Comparison of ENCODE assay signal across 10 mouse cellular contexts in genomic region chr2:65415294-65415693, GRCm38 (mm10). TPM values are rescaled to one million over a fixed set of nuclear protein-coding genes. Genes with fewer than 3 reads are reported as not detected.
DNase-seq lines count a peak whose midpoint lies in the region; ATAC-seq lines count a peak whose summit lies in the region.
"Had no signal": no experiment of that assay in that cellular context is flagged by ENCODE, and none has a peak within 500 bp of the region (broad histone marks: within the 10 kb centered on the region; RNA-seq: fewer than 3 reads in every experiment).

No protein-coding gene starts in this region.

- no peak for DNase-seq in intestine, embryonic 14.5 days (ENCODE audit: low spot score)
- DNase-seq in right cerebral cortex, adult 18-20 months, result no peak
- DNase-seq in urinary bladder, postnatal 14 days (ENCODE audit: low spot score), result no peak
- DNase-seq in ovary, postnatal 14 days (ENCODE audit: low spot score), result no peak
- DNase-seq: lung, adult 2 months; thymus, postnatal 36 days had no signal

- H3K9ac ChIP-seq in intestine, embryonic 14.5 days (ENCODE audit: low read length), result no peak overlapping the region
- H3K9ac ChIP-seq in intestine, embryonic 16.5 days (ENCODE audit: low read depth, low read length), result no peak overlapping the region
- no peak overlapping the region for H3K9ac ChIP-seq in embryonic facial prominence, embryonic 13.5 days
- no peak overlapping the region for H3K9ac ChIP-seq in hindbrain, embryonic 12.5 days
- H3K9ac ChIP-seq in midbrain, embryonic 15.5 days, result no peak overlapping the region

- H3K27ac ChIP-seq in intestine, embryonic 14.5 days (ENCODE audit: low read depth), result no peak overlapping the region
- H3K27ac ChIP-seq in intestine, embryonic 16.5 days (ENCODE audit: low read length), result no peak overlapping the region
- H3K27ac ChIP-seq in embryonic facial prominence, embryonic 13.5 days, result no peak overlapping the region
- peak overlapping the region; percentile 91 for H3K27ac ChIP-seq in hindbrain, embryonic 12.5 days
- peak overlapping the region; percentile 91 for H3K27ac ChIP-seq in midbrain, embryonic 15.5 days

- no peak overlapping the region for H3K4me3 ChIP-seq in intestine, embryonic 14.5 days (ENCODE audit: low read depth, low read length)
- no peak overlapping the region for H3K4me3 ChIP-seq in intestine, embryonic 16.5 days (ENCODE audit: low read length)
- no peak overlapping the region for H3K4me3 ChIP-seq in embryonic facial prominence, embryonic 13.5 days
- no peak overlapping the region; the same call in 1 of the 2 replicates for H3K4me3 ChIP-seq in hindbrain, embryonic 12.5 days
- H3K4me3 ChIP-seq in midbrain, embryonic 15.5 days, result no peak overlapping the region; the same call in 1 of the 2 replicates

- H3K36me3 ChIP-seq in intestine, embryonic 14.5 days (ENCODE audit: control insufficient read depth, insufficient read depth, low read length), result no peaks in the 10 kb centered on the region
- H3K36me3 ChIP-seq in intestine, embryonic 16.5 days (ENCODE audit: control insufficient read depth, insufficient read depth, low read length), result no peaks in the 10 kb centered on the region
- H3K36me3 ChIP-seq in embryonic facial prominence, embryonic 13.5 days, result no peaks in the 10 kb centered on the region
- no peaks in the 10 kb centered on the region for H3K36me3 ChIP-seq in hindbrain, embryonic 12.5 days
- no peaks in the 10 kb centered on the region for H3K36me3 ChIP-seq in midbrain, embryonic 15.5 days (replicated peaks)

- no peak for ATAC-seq in intestine, embryonic 14.5 days (replicated peaks; ENCODE audit: low FRiP score, low TSS enrichment, low read depth)
- no peak for ATAC-seq in intestine, embryonic 16.5 days
- ATAC-seq in embryonic facial prominence, embryonic 13.5 days (ENCODE audit: insufficient number of reproducible peaks, insufficient read depth, low FRiP score, low TSS enrichment, low read depth), result no peak
- peak; percentile 53 for ATAC-seq in hindbrain, embryonic 12.5 days (ENCODE audit: low FRiP score)
- ATAC-seq in midbrain, embryonic 15.5 days (replicated peaks), result peak; percentile 32

- 4% methylated on average over 2 of the region's 2 CpGs for WGBS in intestine, embryonic 14.5 days
- 0% methylated on average over 2 of the region's 2 CpGs for WGBS in intestine, embryonic 16.5 days
- 0% methylated on average over 2 of the region's 2 CpGs for WGBS in embryonic facial prominence, embryonic 13.5 days
- 0% methylated on average over 2 of the region's 2 CpGs for WGBS in hindbrain, embryonic 12.5 days
- 0% methylated on average over 2 of the region's 2 CpGs for WGBS in midbrain, embryonic 15.5 days

- 0 out of 2 replicates have a peak, but pooled peaks cover 3% of the 10 kb centered on the region for H3K9me3 ChIP-seq in intestine, embryonic 14.5 days (ENCODE audit: control insufficient read depth, low read length)
- no peaks in the 10 kb centered on the region for H3K9me3 ChIP-seq in intestine, embryonic 16.5 days (ENCODE audit: control insufficient read depth, low read length)
- H3K9me3 ChIP-seq in embryonic facial prominence, embryonic 13.5 days, result 0 out of 2 replicates have a peak, but pooled peaks cover 5% of the 10 kb centered on the region
- H3K9me3 ChIP-seq in hindbrain, embryonic 12.5 days (replicated peaks), result no peaks in the 10 kb centered on the region
- no peaks in the 10 kb centered on the region for H3K9me3 ChIP-seq in midbrain, embryonic 15.5 days

- H3K27me3 ChIP-seq in intestine, embryonic 14.5 days (replicated peaks; ENCODE audit: control insufficient read depth, insufficient read depth, low read length), result no peaks in the 10 kb centered on the region
- H3K27me3 ChIP-seq in intestine, embryonic 16.5 days (replicated peaks; ENCODE audit: control insufficient read depth, insufficient read depth, low read length), result no peaks in the 10 kb centered on the region
- H3K27me3 ChIP-seq in embryonic facial prominence, embryonic 13.5 days, result no peaks in the 10 kb centered on the region
- H3K27me3 ChIP-seq in hindbrain, embryonic 12.5 days, result no peaks in the 10 kb centered on the region
- no peaks in the 10 kb centered on the region for H3K27me3 ChIP-seq in midbrain, embryonic 15.5 days (replicated peaks)

- H3K4me1 ChIP-seq in intestine, embryonic 14.5 days (replicated peaks; ENCODE audit: control insufficient read depth, insufficient read depth, low read length), result no peaks in the 10 kb centered on the region; the same call in 1 of the 2 replicates
- 0 out of 2 replicates have a peak, but pooled peaks cover 3% of the 10 kb centered on the region for H3K4me1 ChIP-seq in intestine, embryonic 16.5 days (ENCODE audit: control insufficient read depth, insufficient read depth, low read length)
- H3K4me1 ChIP-seq in embryonic facial prominence, embryonic 13.5 days, result peaks cover 8% of the 10 kb centered on the region
- no peaks in the 10 kb centered on the region; the same call in 1 of the 2 replicates for H3K4me1 ChIP-seq in hindbrain, embryonic 12.5 days
- peaks cover 28% of the 10 kb centered on the region for H3K4me1 ChIP-seq in midbrain, embryonic 15.5 days

- H3K4me2 ChIP-seq in intestine, embryonic 14.5 days (ENCODE audit: low read length), result peak overlapping the region; percentile 68
- H3K4me2 ChIP-seq in intestine, embryonic 16.5 days (ENCODE audit: low read depth, low read length), result no peak overlapping the region
- peak overlapping the region; percentile 63 for H3K4me2 ChIP-seq in embryonic facial prominence, embryonic 13.5 days
- H3K4me2 ChIP-seq in hindbrain, embryonic 12.5 days (replicated peaks), result peak overlapping the region; percentile 53
- peak overlapping the region; percentile 52 for H3K4me2 ChIP-seq in midbrain, embryonic 15.5 days

RNA-seq across cellular contexts. Expression of gene Slc38a11, which starts 51.5 kb away (rescaled TPM):
- not detected in 2 replicates for polyA plus RNA-seq in intestine, embryonic 14.5 days (2014; fragmentation: Nextera tagmentation; extraction: Ambion mirVana)
- polyA plus RNA-seq in intestine, embryonic 16.5 days (2015; fragmentation: Nextera tagmentation; extraction: Ambion mirVana), result 0.57 and 0.65 TPM in 2 replicates
- 0.27 TPM in 1 of 2 replicates, not detected in the other for polyA plus RNA-seq in embryonic facial prominence, embryonic 13.5 days (2015; fragmentation: Nextera tagmentation; extraction: Ambion mirVana)
- polyA plus RNA-seq in hindbrain, embryonic 12.5 days (2016; fragmentation: Nextera tagmentation; extraction: Ambion mirVana), result 0.30 and 0.34 TPM in 2 replicates
- polyA plus RNA-seq in midbrain, embryonic 15.5 days (2015; fragmentation: Nextera tagmentation; extraction: Ambion mirVana), result 0.93 and 1.0 TPM in 2 replicates

Comparison
In these comparisons a context has a peak if more than half of its experiments do, and no peak if none do; other contexts are left out.
1. ATAC-seq: peak in hindbrain, embryonic 12.5 days (single experiment) and midbrain, embryonic 15.5 days (single experiment); none in intestine, embryonic 14.5 days (single experiment), intestine, embryonic 16.5 days (single experiment) and embryonic facial prominence, embryonic 13.5 days (single experiment).
2. H3K27ac ChIP-seq: peak in hindbrain, embryonic 12.5 days (single experiment) and midbrain, embryonic 15.5 days (single experiment); none in intestine, embryonic 14.5 days (single experiment), intestine, embryonic 16.5 days (single experiment) and embryonic facial prominence, embryonic 13.5 days (single experiment).